Mouse (Mus musculus): ENCODE results near the gene Vmn1r9. TPM values are rescaled to one million over a fixed set of nuclear protein-coding genes. Genes with fewer than 3 reads are reported as not detected.
"Not testable (repeated sequence)": the region's sequence is repeated elsewhere in the genome, so short reads cannot be mapped to it uniquely, and the experiment has no call there.

The Vmn1r9 gene
- polyA plus RNA-seq (2015; fragmentation: Nextera tagmentation; extraction: Ambion mirVana) = not detected in 2 replicates

DNA sequence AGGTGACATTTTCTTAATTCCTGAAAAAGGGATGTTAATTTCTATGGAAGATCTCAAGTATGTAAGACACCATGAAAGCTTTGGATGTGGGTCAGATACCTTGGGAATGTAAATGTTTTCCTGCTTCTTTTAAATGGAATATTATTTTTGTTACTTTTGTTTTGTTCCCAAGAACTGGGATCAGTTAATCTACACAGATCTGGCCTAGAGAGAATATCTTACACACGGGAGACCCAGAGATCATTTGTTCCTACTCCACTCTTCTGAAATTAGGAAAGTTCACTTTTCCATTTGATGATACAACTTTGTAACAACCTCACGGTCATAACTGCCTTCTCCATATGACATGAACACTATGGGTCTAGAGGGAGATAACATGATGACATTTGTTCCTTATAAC is at the start of gene Vmn1r9:
TSS of gene Vmn1r9 (plus strand) at position 301 of the 400 bp plus-strand sequence.
- H3K36me3 ChIP-seq = no peaks in the 10 kb centered on the region
- no peak within 1 kb of the TSS for H3K4me3 ChIP-seq
- no peaks in the 10 kb centered on the region for H3K4me1 ChIP-seq
- H3K9me3 ChIP-seq = no peaks in the 10 kb centered on the region
- no peaks in the 10 kb centered on the region for H3K27me3 ChIP-seq
- no peak within 1 kb of the TSS for H3K9ac ChIP-seq
- 87% methylated on average over 2 of the region's 2 CpGs for whole genome bisulfite sequencing
- ATAC-seq (ENCODE audit: low FRiP score, low read depth) = no peak
- no peak within 1 kb of the TSS for H3K27ac ChIP-seq
- no peak within 1 kb of the TSS for H3K4me2 ChIP-seq (replicated peaks)

DNA sequence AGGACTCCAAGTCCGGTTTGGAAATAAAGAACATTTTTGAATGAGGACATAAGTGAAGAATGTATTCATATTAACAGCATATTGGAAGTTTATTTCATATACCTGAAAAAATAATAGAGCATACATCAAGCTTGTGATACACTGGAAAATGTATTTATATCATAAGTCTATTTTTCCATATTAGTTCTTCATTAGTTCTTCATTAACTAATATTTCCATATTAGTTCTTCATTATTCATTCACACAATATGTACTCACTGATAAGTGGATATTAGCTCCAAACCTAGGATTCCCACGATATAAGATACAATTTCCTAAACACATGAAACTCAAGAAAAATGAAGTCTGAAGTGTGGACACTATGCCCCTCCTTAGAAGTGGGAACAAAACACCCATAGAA is 41.4 kb upstream of the Vmn1r9 start, which contains the start of gene Vmn1r7:
TSS of gene Vmn1r7 (minus strand) at position 101 of the 400 bp plus-strand sequence.
- H3K36me3 ChIP-seq; H3K4me3 ChIP-seq; ATAC-seq (ENCODE audit: low FRiP score, low read depth); H3K4me1 ChIP-seq; H3K27me3 ChIP-seq; H3K4me2 ChIP-seq (replicated peaks); H3K9ac ChIP-seq; H3K9me3 ChIP-seq; H3K27ac ChIP-seq: not testable (repeated sequence)
- WGBS = 88% methylated on average over 2 of the region's 2 CpGs

DNA sequence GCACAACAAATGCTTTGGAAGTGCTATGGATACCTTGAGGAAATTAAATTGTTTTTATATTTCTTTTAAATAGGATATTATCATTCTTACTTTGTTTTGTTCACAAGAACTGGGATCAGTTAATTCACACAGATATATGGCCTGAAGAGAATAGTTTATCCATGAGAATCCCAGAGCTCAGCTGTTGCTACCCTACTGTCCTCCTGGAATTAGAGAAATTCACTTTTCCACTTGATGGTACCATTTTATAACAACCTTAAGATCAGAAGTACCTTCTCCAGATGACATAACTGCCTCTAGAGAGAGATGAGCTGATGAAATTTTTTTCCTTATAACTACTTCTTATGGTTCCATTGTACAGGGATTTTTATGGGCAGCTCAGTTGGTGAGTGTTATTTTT is 34.6 kb upstream of the Vmn1r9 start, which contains the start of gene Vmn1r8:
TSS of gene Vmn1r8 (plus strand) at position 301 of the 400 bp plus-strand sequence.
- Histone ChIP-seq H3K4me2 (replicated peaks) (no peak within 1 kb of the TSS), H3K4me1 (no peaks in the 10 kb centered on the region), H3K27ac (no peak within 1 kb of the TSS), H3K9me3 (no peaks in the 10 kb centered on the region), H3K4me3 (no peak within 1 kb of the TSS), H3K36me3 (no peaks in the 10 kb centered on the region), H3K9ac (no peak within 1 kb of the TSS), H3K27me3 (no peaks in the 10 kb centered on the region)
- no peak for ATAC-seq (ENCODE audit: low FRiP score, low read depth)

DNA sequence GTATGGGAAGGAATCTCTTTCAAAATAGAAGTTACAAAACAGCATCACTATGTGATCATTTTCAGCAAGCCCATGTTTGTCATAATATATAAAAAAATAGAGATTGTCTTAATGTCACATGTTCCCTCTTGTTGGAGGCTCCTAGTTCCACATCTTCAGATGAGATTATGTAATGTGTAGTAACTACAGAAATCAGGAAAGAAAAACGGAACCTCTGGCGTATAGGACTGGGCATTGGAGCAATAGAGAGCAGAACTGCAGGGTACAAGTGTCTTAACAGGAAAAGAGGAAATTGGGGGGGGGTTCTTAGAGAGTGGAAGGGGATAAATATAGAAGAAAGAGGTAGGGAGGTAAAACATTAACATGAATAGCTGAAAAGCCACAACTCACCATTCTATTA is 31.9 kb upstream of the Vmn1r9 start:
- Histone ChIP-seq H3K4me3 (no peak overlapping the region), H3K36me3 (no peaks in the 10 kb centered on the region), H3K4me2 (replicated peaks) (no peak overlapping the region), H3K4me1 (no peaks in the 10 kb centered on the region), H3K27me3 (no peaks in the 10 kb centered on the region), H3K9ac (no peak overlapping the region), H3K9me3 (no peaks in the 10 kb centered on the region), H3K27ac (no peak overlapping the region)
- no peak for ATAC-seq (ENCODE audit: low FRiP score, low read depth)
- WGBS = 79% methylated on average over 2 of the region's 2 CpGs

DNA sequence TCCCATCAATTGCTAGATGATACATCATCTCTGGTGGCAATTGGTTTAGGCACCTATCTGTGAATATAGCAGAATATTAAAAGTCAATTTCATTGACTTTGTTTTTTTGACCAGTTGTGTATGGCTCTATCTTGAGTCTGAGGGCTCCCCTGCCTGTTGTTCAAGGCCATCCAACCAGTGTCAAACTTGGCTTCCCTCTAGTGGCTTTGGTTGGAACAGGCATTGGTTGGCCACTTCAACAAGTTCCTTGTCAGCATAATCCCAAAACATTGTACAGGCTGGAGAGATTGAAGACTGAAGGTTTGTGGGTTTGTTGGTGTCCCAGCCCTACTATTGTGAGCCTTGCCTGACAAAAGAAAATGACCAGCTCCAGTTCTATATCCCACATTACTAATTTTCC is 2.9 kb upstream of the Vmn1r9 start:
- no peak overlapping the region for H3K4me2 ChIP-seq (replicated peaks)
- no peak overlapping the region for H3K9ac ChIP-seq
- no peak overlapping the region for H3K4me3 ChIP-seq
- no peak overlapping the region for H3K27ac ChIP-seq
- H3K27me3 ChIP-seq = no peaks in the 10 kb centered on the region
- no peaks in the 10 kb centered on the region for H3K9me3 ChIP-seq
- ATAC-seq (ENCODE audit: low FRiP score, low read depth) = no peak
- no peaks in the 10 kb centered on the region for H3K4me1 ChIP-seq
- H3K36me3 ChIP-seq = no peaks in the 10 kb centered on the region

DNA sequence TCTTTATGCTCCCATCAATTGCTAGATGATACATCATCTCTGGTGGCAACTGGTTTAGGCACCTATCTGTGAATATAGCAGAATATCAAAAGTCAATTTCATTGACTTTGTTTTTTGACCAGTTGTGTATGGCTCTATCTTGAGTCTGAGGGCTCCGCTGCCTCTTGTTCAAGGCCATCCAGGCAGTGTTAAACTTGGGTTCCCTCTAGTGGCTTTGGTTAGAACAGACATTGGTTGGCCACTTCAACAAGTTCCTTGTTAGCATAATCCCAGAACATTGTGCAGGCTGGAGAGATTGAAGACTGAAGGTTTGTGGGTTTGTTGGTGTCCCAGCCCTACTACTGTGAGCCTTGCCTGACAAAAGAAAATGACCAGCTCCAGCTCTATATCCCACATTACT is 39.8 kb downstream of the Vmn1r9 start:
- 75% methylated on average over 1 of the region's 1 CpGs for WGBS
- no peak overlapping the region for H3K27ac ChIP-seq
- H3K4me2 ChIP-seq (replicated peaks) = no peak overlapping the region
- no peak overlapping the region for H3K4me3 ChIP-seq
- ATAC-seq (ENCODE audit: low FRiP score, low read depth) = no peak
- no peaks in the 10 kb centered on the region for H3K27me3 ChIP-seq
- H3K36me3 ChIP-seq = no peaks in the 10 kb centered on the region
- H3K9me3 ChIP-seq = no peaks in the 10 kb centered on the region
- H3K4me1 ChIP-seq = no peaks in the 10 kb centered on the region
- H3K9ac ChIP-seq = no peak overlapping the region

GRCm38 (mm10) chr6:57109154-57109553 is 42.6 kb downstream of the Vmn1r9 start, which contains the start of gene Vmn1r10:
TSS of gene Vmn1r10 (plus strand) at chr6:57109454.
- Histone ChIP-seq H3K4me1 (no peaks in the 10 kb centered on the region), H3K27me3 (no peaks in the 10 kb centered on the region), H3K9ac (no peak within 1 kb of the TSS), H3K4me2 (replicated peaks) (no peak within 1 kb of the TSS), H3K9me3 (no peaks in the 10 kb centered on the region), H3K4me3 (no peak within 1 kb of the TSS), H3K27ac (no peak within 1 kb of the TSS), H3K36me3 (no peaks in the 10 kb centered on the region)
- ATAC-seq (ENCODE audit: low FRiP score, low read depth) = no peak
- WGBS = 82% methylated on average over 3 of the region's 3 CpGs

Other genes with a start within 250 kb of the Vmn1r9 start
- gene Fkbp9, start 234.7 kb upstream of the Vmn1r9 start, polyA plus RNA-seq (2015; fragmentation: Nextera tagmentation; extraction: Ambion mirVana) = 181 and 185 TPM in 2 replicates
- gene Nt5c3, start 142.9 kb upstream of the Vmn1r9 start, polyA plus RNA-seq (2015; fragmentation: Nextera tagmentation; extraction: Ambion mirVana) = 63.0 and 67.0 TPM in 2 replicates
- gene Vmn1r4, start 142.8 kb upstream of the Vmn1r9 start, polyA plus RNA-seq (2015; fragmentation: Nextera tagmentation; extraction: Ambion mirVana) = 0.11 and 0.24 TPM in 2 replicates
- gene Vmn1r5, start 96.5 kb upstream of the Vmn1r9 start, polyA plus RNA-seq (2015; fragmentation: Nextera tagmentation; extraction: Ambion mirVana) = not detected in 2 replicates
- not detected in 2 replicates for gene Vmn1r6, start 69.5 kb upstream of the Vmn1r9 start, polyA plus RNA-seq (2015; fragmentation: Nextera tagmentation; extraction: Ambion mirVana)
- gene Vmn1r7, start 41.5 kb upstream of the Vmn1r9 start, polyA plus RNA-seq (2015; fragmentation: Nextera tagmentation; extraction: Ambion mirVana) = not detected in 2 replicates
- gene Vmn1r8, start 34.5 kb upstream of the Vmn1r9 start, polyA plus RNA-seq (2015; fragmentation: Nextera tagmentation; extraction: Ambion mirVana) = not detected in 2 replicates
- gene Vmn1r10, start 42.7 kb downstream of the Vmn1r9 start, polyA plus RNA-seq (2015; fragmentation: Nextera tagmentation; extraction: Ambion mirVana) = not detected in 2 replicates
- not detected in 2 replicates for gene Vmn1r11, start 66.7 kb downstream of the Vmn1r9 start, polyA plus RNA-seq (2015; fragmentation: Nextera tagmentation; extraction: Ambion mirVana)
- gene Vmn1r12, start 90.1 kb downstream of the Vmn1r9 start, polyA plus RNA-seq (2015; fragmentation: Nextera tagmentation; extraction: Ambion mirVana) = not detected in 2 replicates
- not detected in 2 replicates for gene Vmn1r13, start 136.5 kb downstream of the Vmn1r9 start, polyA plus RNA-seq (2015; fragmentation: Nextera tagmentation; extraction: Ambion mirVana)
- gene Vmn1r14, start 164.9 kb downstream of the Vmn1r9 start, polyA plus RNA-seq (2015; fragmentation: Nextera tagmentation; extraction: Ambion mirVana) = not detected in 2 replicates
- not detected in 2 replicates for gene Vmn1r15, start 191.2 kb downstream of the Vmn1r9 start, polyA plus RNA-seq (2015; fragmentation: Nextera tagmentation; extraction: Ambion mirVana)